Mouse (Mus musculus) liver, postnatal 0 days (tissue): ENCODE measurements around the gene Arhgap45. TPM values are rescaled to one million over a fixed set of nuclear protein-coding genes. Genes with fewer than 3 reads are reported as not detected.

Experiments
- ATAC-seq: fragments of 200-750 bp; cut with Nextera tagmentation; 2 replicates; pipeline ENCODE4 v1.8.0; 2017; ENCODE audit warnings: mild to moderate bottlenecking, moderate library complexity
- DNase-seq: peaks from one replicate; pipeline ENCODE4 v3.0.0-alpha.2; 2016
- H3K27ac ChIP-seq: fragments of 300-500 bp; sonication (generic); 2 replicates; pipeline ENCODE4 v1.5.1; 2014; ENCODE audit warnings: antibody characterized with exemption, moderate library complexity, mild to moderate bottlenecking, low read depth
- H3K27me3 ChIP-seq: fragments of 300-500 bp; sonication (generic); 2 replicates; pipeline ENCODE4 v1.6.1; 2014; ENCODE audit warnings: low read length, control low read depth, mixed read lengths; ENCODE audit not compliant: insufficient read depth
- H3K36me3 ChIP-seq: fragments of 300-500 bp; sonication (generic); replicated peaks from 2 replicates; pipeline ENCODE4 v1.6.1; 2014; ENCODE audit warnings: mild to moderate bottlenecking, control low read depth, low read length, moderate library complexity, mixed read lengths; ENCODE audit not compliant: insufficient read depth
- H3K4me1 ChIP-seq: fragments of 300-500 bp; sonication (generic); 2 replicates; pipeline ENCODE4 v1.6.1; 2014; ENCODE audit warnings: antibody characterized with exemption, mild to moderate bottlenecking, control low read depth; ENCODE audit not compliant: insufficient read depth
- H3K4me2 ChIP-seq: fragments of 300-500 bp; sonication (generic); 2 replicates; pipeline ENCODE4 v1.6.1; 2014; ENCODE audit warnings: low read depth, mild to moderate bottlenecking, low read length, moderate library complexity, mixed read lengths
- H3K4me3 ChIP-seq: fragments of 300-500 bp; sonication (generic); 2 replicates; pipeline ENCODE4 v1.5.1; 2014; ENCODE audit warnings: low read depth, low read length
- H3K9ac ChIP-seq: fragments of 300-500 bp; sonication (generic); replicated peaks from 2 replicates; pipeline ENCODE4 v1.6.1; 2014; ENCODE audit warnings: mild to moderate bottlenecking, moderate library complexity
- H3K9me3 ChIP-seq: fragments of 300-500 bp; sonication (generic); 2 replicates; pipeline ENCODE4 v1.6.1; 2016; ENCODE audit warnings: mild to moderate bottlenecking, control low read depth, low read length, mixed read lengths
- CTCF ChIP-seq: sonication (generic); IDR thresholded peaks from 2 replicates; pipeline ENCODE4 v1.5.1; 2016; ENCODE audit warnings: antibody characterized with exemption, low read depth
- EP300 ChIP-seq: IDR thresholded peaks from 2 replicates; pipeline ENCODE4 v1.6.1; 2016; ENCODE audit warnings: antibody characterized with exemption, low read depth, mild to moderate bottlenecking
- WGBS: fragments of 180-500 bp; shearing (Covaris S2); extraction: QIAGEN DNeasy Blood & Tissue Kit; methylation state at CpG from one replicate; pipeline ENCODE4 v1.1.7; 2014; ENCODE audit not compliant: insufficient replicate concordance; 5-methylcytosine and 5-hydroxymethylcytosine counted together
- polyA plus RNA-seq: library from polyadenylated mRNA; unstranded; fragments of >200 nt; fragmentation: Nextera tagmentation; extraction: Ambion mirVana; gene quantifications from 2 replicates; pipeline ENCODE4 v1.2.1, GENCODE M21; 2015

Arhgap45 gene
- polyA plus RNA-seq, 1 experiment from 2014 or later: 14.2 TPM

DNA sequence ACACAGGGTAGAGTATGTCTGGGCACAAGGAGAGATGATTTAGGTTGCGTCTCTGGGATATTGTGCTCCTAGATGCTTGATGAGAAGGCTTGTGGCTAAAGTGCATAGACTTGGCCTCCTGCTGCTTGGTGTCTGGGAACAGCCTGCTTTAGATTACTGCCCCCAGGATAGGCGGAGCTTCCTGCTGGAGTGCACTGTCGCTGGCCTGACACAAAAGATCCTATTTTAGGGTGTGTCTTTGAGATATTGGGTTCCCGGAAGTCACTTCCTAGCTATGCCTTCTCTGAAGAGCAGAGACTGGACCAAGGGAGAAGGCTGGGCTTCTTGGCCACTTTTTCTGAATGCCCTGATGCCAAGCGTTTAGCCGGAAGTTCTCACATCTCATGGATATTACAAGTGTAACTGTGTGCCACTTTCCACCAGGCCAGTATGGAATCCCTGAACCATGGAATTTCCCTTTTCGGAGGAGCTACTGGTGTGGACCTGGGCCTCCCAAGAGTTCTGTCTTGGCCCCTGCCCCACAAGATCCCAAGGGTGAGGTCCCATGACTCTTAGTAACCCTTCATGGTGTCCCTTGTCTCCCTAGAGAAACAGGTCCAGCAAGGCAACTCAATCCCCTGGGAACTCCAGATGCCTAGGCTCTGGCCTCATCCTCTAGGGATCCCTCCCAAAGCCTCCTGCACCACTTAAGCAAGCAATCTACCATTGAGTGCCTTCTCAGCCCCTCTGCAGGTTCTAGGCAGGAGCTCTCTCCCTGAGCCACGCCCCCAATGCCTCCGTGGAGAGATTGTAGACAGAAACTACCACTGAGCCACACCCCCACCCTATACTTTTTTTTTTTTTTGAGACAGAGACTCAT is 12.8 kb upstream of the Arhgap45 start:
- TF ChIP-seq EP300: no peak
- TF ChIP-seq CTCF: no peak
- Histone ChIP-seq H3K4me3 (no peak overlapping the region), H3K27me3 (no peaks in the 10 kb centered on the region), H3K4me1 (peaks cover 14% of the 10 kb centered on the region), H3K9ac (0 out of 2 replicates have a peak overlapping the region, but pooled peaks have one; percentile 8), H3K4me2 (no peak overlapping the region), H3K27ac (no peak overlapping the region; the same call in 1 of the 2 replicates), H3K36me3 (peaks cover 35% of the 10 kb centered on the region), H3K9me3 (no peaks in the 10 kb centered on the region)
- no peak for DNase-seq
- ATAC-seq: peak; percentile 35; the same call in 1 of the 2 replicates
- 51% methylated on average over 9 of the region's 9 CpGs for WGBS

DNA sequence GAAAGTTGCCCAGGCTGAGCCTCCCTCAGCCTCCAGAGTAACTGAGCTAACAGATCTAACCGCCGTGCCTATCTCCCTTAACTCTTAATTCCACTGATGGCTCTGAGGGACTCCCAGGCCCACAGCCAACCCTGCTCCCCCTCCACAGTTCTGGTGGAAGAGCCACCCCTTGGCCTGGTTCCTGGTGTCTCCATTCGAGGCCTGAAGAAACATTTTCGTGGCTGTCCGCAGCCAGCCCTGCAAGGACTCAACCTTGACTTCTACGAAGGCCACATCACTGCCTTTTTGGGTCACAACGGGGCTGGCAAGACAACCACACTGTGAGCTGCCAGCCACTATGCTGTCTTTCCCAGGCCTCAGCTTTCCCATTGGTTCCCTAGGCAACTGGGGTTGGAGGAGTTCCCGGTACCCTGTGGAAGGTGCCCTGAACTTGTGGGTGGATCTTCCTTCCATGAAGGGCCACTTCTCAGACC is 12.2 kb upstream of the Arhgap45 start:
- 76% methylated on average over 8 of the region's 8 CpGs for WGBS
- Histone ChIP-seq H3K4me2 (no peak overlapping the region), H3K9me3 (no peaks in the 10 kb centered on the region), H3K27ac (no peak overlapping the region), H3K36me3 (peaks cover 39% of the 10 kb centered on the region), H3K27me3 (no peaks in the 10 kb centered on the region), H3K9ac (no peak overlapping the region), H3K4me1 (peaks cover 14% of the 10 kb centered on the region), H3K4me3 (no peak overlapping the region)
- no peak for TF ChIP-seq EP300
- TF ChIP-seq CTCF: no peak
- DNase-seq (no peak), ATAC-seq (no peak)

DNA sequence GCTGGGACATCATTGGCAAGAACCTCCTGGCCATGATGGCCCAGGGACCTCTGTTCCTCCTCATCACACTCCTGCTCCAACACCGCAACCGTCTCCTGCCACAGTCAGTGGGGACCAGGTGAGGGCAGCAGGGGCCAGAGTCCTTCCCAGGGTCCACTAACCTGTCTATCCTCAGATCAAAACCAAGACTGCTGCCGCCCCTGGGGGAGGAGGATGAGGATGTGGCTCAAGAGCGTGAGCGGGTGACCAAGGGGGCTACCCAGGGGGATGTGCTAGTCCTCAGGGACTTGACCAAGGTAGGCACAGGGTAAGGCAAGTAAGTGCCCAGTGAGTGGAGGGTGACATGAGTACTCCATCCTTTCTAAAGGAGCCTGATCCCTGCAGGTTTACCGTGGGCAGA is 4.7 kb upstream of the Arhgap45 start:
- Histone ChIP-seq H3K4me3 (no peak overlapping the region), H3K9ac (no peak overlapping the region), H3K27ac (no peak overlapping the region), H3K27me3 (no peaks in the 10 kb centered on the region), H3K4me1 (peaks cover 7% of the 10 kb centered on the region), H3K4me2 (no peak overlapping the region), H3K9me3 (peaks cover 3% of the 10 kb centered on the region; the same call in 1 of the 2 replicates), H3K36me3 (peaks cover 45% of the 10 kb centered on the region)
- DNase-seq (no peak), ATAC-seq (no peak)
- 96% methylated on average over 6 of the region's 6 CpGs for WGBS
- TF ChIP-seq EP300 (no peak), CTCF (no peak)

DNA sequence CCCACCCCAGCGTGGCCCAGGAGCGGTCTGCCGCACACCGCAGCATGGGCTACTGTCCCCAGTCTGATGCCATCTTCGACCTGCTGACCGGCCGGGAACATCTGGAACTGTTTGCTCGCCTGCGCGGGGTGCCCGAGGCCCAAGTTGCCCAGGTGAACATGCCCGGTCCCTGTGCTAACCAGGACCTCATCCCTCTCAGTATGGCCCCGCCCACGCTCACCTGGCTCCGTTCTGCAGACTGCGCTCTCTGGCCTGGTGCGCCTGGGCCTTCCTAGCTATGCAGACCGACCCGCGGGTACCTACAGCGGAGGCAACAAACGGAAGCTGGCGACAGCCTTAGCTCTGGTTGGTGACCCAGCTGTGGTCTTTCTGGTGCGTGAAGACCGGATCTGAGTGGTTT is 2.8 kb upstream of the Arhgap45 start:
- no peak overlapping the region for H3K27ac ChIP-seq
- DNase-seq: no peak
- no peak for ATAC-seq
- H3K4me2 ChIP-seq: no peak overlapping the region
- peaks cover 3% of the 10 kb centered on the region; the same call in 1 of the 2 replicates for H3K9me3 ChIP-seq
- H3K9ac ChIP-seq: no peak overlapping the region
- TF ChIP-seq CTCF (no peak), EP300 (no peak)
- peaks cover 34% of the 10 kb centered on the region for H3K36me3 ChIP-seq
- H3K4me1 ChIP-seq: peaks cover 12% of the 10 kb centered on the region
- WGBS: 71% methylated on average over 25 of the region's 25 CpGs
- H3K27me3 ChIP-seq: no peaks in the 10 kb centered on the region
- no peak overlapping the region for H3K4me3 ChIP-seq

DNA sequence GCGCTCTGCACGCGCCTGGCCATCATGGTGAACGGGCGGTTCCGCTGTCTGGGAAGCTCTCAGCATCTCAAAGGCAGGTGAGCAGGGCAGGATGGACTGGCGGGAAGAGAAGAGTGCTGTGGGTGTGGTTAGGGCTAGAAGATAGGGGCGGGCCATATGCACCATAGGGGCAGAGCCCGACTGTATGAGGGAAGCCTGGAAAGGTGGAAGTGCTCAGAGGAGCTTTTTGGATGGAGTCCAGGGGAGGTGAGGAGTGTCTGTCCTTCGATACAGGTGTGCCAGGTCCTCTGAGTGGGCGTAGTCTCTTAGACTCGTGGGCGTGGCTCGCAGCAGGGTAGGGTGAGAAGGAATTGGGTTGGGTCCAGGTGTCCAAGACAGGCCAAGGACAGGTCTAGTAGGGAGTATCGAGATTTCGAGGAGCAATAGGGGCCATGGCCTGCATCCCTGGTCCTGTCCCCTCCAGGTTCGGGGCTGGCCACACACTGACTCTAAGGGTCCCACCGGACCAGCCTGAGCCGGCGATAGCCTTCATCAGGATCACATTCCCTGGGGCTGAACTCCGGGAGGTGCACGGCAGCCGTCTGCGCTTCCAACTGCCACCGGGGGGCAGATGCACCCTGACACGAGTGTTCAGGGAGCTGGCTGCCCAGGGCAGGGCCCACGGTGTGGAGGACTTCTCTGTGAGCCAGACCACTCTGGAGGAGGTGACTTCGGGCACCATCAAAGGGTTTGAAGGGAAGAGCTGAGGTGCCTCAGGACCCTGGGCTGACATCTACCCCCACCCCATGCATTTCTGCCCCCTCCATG is 1.8 kb upstream of the Arhgap45 start:
- Histone ChIP-seq H3K4me2 (no peak overlapping the region), H3K9me3 (peaks cover 3% of the 10 kb centered on the region; the same call in 1 of the 2 replicates), H3K4me3 (no peak overlapping the region), H3K4me1 (peaks cover 23% of the 10 kb centered on the region), H3K9ac (no peak overlapping the region), H3K36me3 (peaks cover 27% of the 10 kb centered on the region), H3K27me3 (no peaks in the 10 kb centered on the region), H3K27ac (no peak overlapping the region)
- WGBS: 67% methylated on average over 28 of the region's 28 CpGs
- peak; percentile 49 for TF ChIP-seq CTCF
- TF ChIP-seq EP300: no peak
- ATAC-seq (no peak), DNase-seq (no peak)

DNA sequence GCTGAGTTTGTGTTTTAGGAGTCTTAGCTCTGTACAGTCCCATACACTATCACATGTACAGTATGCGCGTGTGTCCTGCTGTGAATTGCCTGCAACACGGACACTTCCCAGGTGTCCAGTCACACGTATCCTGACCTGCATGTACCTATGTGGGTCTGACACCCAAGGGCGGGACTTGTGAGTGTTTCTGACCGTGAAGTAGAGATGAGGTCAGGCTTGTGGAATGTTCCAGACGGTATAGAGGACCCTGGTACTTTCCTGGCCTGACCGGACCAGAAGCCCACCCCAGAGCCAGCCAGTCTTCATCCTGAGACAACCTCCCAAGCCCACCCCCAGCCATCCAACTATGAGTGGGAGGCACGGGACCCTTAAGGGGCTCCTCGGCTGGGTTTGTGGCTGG is 870 bp upstream of the Arhgap45 start:
- Histone ChIP-seq H3K4me1 (peaks cover 26% of the 10 kb centered on the region), H3K4me2 (no peak overlapping the region), H3K9ac (no peak overlapping the region; the same call in 1 of the 2 replicates), H3K27ac (no peak overlapping the region), H3K27me3 (peaks cover 4% of the 10 kb centered on the region; the same call in 1 of the 2 replicates), H3K36me3 (peaks cover 30% of the 10 kb centered on the region), H3K4me3 (no peak overlapping the region), H3K9me3 (peaks cover 3% of the 10 kb centered on the region; the same call in 1 of the 2 replicates)
- TF ChIP-seq CTCF: no peak
- no peak for TF ChIP-seq EP300
- ATAC-seq (no peak), DNase-seq (no peak)
- WGBS: 85% methylated on average over 10 of the region's 10 CpGs
